Mouse (Mus musculus): ENCODE measurements around the gene Rufy3. TPM values are rescaled to one million over a fixed set of nuclear protein-coding genes. Genes with fewer than 3 reads are reported as not detected.

Rufy3 gene
- total and polyA plus RNA-seq, 3 experiments = 13.6 to 22.3 (median 17.4) TPM

DNA sequence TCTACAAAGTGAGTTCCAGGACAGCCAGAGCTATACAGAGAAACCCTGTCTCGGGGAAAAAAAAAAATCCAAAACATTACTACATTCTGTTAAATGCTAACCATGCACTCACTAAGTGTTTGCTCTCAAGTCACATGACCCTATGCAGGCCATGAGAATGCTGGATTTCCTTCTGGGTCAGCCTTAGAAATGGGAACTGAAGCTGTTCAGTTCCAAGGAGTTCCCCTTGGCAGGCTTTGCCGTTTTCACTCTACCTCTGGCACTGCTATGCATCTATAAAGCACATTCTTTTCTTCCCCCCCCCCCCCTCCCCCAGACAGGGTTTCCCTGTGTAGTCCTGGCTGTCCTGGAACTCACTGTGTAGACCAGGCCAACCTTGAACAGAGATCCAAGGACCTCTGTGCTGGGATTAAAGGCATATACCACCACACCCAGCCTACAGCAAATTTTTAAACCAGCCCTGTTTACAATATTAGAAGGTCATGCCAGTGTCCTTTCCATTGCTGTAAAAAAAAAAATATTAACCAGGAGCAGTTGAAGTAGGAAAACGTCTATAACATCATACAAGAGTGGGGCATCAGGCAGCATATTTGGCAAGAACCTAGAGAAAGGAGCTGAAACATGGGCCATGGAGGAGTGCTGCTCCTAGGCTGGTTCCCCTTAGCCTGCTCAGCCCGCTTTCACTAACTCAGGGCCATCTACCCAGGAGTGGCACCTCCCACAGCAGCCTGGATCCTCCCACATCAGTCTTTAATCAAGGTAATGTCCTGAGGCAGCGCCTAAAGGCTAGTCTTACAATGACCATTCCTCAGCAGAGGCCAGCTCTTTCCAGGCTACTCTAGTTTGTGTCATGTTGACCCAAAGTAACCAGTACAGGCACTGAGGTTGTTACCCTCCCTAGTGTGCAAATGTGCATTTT, 31.0 kb downstream of the Rufy3 start:
- H3K36me3 ChIP-seq (replicated peaks in 1 of 2; ENCODE audit: control insufficient read depth in 1 of 2, insufficient read depth in 1 of 2, low read length in 1 of 2) = peaks cover 2 to 54% of the 10 kb centered on the region in 2 experiments
- dilution Hi-C loops (cut with MboI; ENCODE audit: extremely low pct_ligation_motif_present, extremely low pct_unique_long_range_greater_than_20kb, low sequenced_read_pairs) (no loop called here), in situ Hi-C loops (cut with MboI; ENCODE audit: low pct_ligation_motif_present, low pct_unique_long_range_greater_than_20kb, low sequenced_read_pairs) (no loop called here)
- no peak overlapping the region for H3K9ac ChIP-seq (ENCODE audit: insufficient read depth, low read depth)
- no peaks in the 10 kb centered on the region for H3K9me3 ChIP-seq (replicated peaks; ENCODE audit: low read length)
- no peak for DNase-seq (ENCODE audit: extremely low read depth)
- H3K4me2 ChIP-seq (ENCODE audit: insufficient read depth, low read depth, poor library complexity, severe bottlenecking) = no peak overlapping the region
- H3K27me3 ChIP-seq (replicated peaks) = no peaks in the 10 kb centered on the region
- TF ChIP-seq ZC3H11A (IDR thresholded peaks at IDR 0.05; ENCODE audit: low read depth, low read length) (no peak), ZNF384 (IDR thresholded peaks at IDR 0.05; ENCODE audit: low read depth, low read length) (no peak), POLR2AphosphoS2 (IDR thresholded peaks at IDR 0.05; ENCODE audit: low read depth, low read length) (no peak), MAX (IDR thresholded peaks at IDR 0.05; ENCODE audit: low read length) (no peak), NELFE (IDR thresholded peaks at IDR 0.05; ENCODE audit: low read depth, low read length) (no peak), UBTF (IDR thresholded peaks at IDR 0.05; ENCODE audit: low read depth, low read length) (no peak), MXI1 (IDR thresholded peaks at IDR 0.05; ENCODE audit: low read depth, low read length) (no peak), CHD2 (IDR thresholded peaks at IDR 0.05; ENCODE audit: low read length) (no peak), NRF1 (IDR thresholded peaks at IDR 0.05; ENCODE audit: low read depth, low read length) (no peak), JUN (IDR thresholded peaks at IDR 0.05; ENCODE audit: insufficient read depth, low read depth, low read length) (no peak), USF1 (IDR thresholded peaks at IDR 0.05; ENCODE audit: low read depth, low read length) (no peak), POLR2A (IDR thresholded peaks at IDR 0.05; ENCODE audit: low read depth, low read length) (no peak), USF2 (conservative IDR thresholded peaks at IDR 0.05; ENCODE audit: low read depth, low read length) (no peak), ZMIZ1 (IDR thresholded peaks at IDR 0.05; ENCODE audit: low read depth, low read length) (no peak), E2F4 (IDR thresholded peaks at IDR 0.05; ENCODE audit: insufficient replicate concordance, low read depth, low read length) (no peak), MYC (IDR thresholded peaks at IDR 0.05; ENCODE audit: low read depth, low read length) (no peak), GABPA (IDR thresholded peaks at IDR 0.05; ENCODE audit: insufficient replicate concordance, low read depth, low read length) (no peak), PAX5 (IDR thresholded peaks at IDR 0.05; ENCODE audit: low read length) (no peak)
- H3K79me2 ChIP-seq (replicated peaks; ENCODE audit: control insufficient read depth, extremely low read depth, insufficient read depth, poor library complexity, severe bottlenecking) = peaks cover under 1% of the 10 kb centered on the region; the same call in 1 of the 2 replicates
- H3K4me1 ChIP-seq (ENCODE audit: control insufficient read depth in 1 of 2, insufficient read depth in 2 of 2) = peaks cover 0 to 8% of the 10 kb centered on the region in 2 experiments; a peak in 2 of 4 replicates
- H3K27ac ChIP-seq (ENCODE audit: insufficient read depth, low read depth) = no peak overlapping the region
- no peak overlapping the region for H3K4me3 ChIP-seq (replicated peaks in 1 of 3; ENCODE audit: low read depth in 2 of 3, low read length in 2 of 3, poor library complexity in 1 of 3)

DNA sequence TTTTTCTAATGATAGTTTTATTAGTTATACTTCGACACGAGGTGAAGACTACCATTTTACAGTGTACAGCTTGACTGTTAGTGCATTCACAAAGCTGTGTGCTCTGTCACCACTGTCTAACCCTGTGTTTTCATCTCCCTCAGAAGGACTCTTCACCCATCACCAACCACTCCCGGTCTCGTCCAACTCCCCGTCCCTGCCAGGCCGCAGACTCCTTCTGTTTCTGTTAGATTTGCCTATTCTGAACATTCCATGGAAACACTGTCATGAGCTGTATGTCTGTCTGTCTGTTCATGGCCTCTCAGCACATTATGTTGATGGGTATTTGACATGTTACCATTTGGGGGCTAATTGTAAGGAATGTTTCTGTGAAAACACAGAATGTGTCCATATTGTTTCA, 34.1 kb downstream of the Rufy3 start:
- Histone ChIP-seq H3K27me3 (replicated peaks) (no peaks in the 10 kb centered on the region), H3K9me3 (replicated peaks; ENCODE audit: low read length) (no peaks in the 10 kb centered on the region), H3K9ac (ENCODE audit: insufficient read depth, low read depth) (no peak overlapping the region), H3K79me2 (replicated peaks; ENCODE audit: control insufficient read depth, extremely low read depth, insufficient read depth, poor library complexity, severe bottlenecking) (peaks cover 6% of the 10 kb centered on the region), H3K36me3 (replicated peaks in 1 of 2; ENCODE audit: control insufficient read depth in 1 of 2, insufficient read depth in 1 of 2, low read length in 1 of 2) (peaks cover 2 to 35% of the 10 kb centered on the region in 2 experiments), H3K4me2 (ENCODE audit: insufficient read depth, low read depth, poor library complexity, severe bottlenecking) (no peak overlapping the region), H3K4me1 (ENCODE audit: control insufficient read depth in 1 of 2, insufficient read depth in 2 of 2) (peaks cover 2 to 20% of the 10 kb centered on the region in 2 experiments; a peak in 3 of 4 replicates), H3K4me3 (replicated peaks in 1 of 3; ENCODE audit: low read depth in 2 of 3, low read length in 2 of 3, poor library complexity in 1 of 3) (no peak overlapping the region), H3K27ac (ENCODE audit: insufficient read depth, low read depth) (no peak overlapping the region)
- in situ Hi-C loops (cut with MboI; ENCODE audit: low pct_ligation_motif_present, low pct_unique_long_range_greater_than_20kb, low sequenced_read_pairs) (no loop called here), dilution Hi-C loops (cut with MboI; ENCODE audit: extremely low pct_ligation_motif_present, extremely low pct_unique_long_range_greater_than_20kb, low sequenced_read_pairs) (no loop called here)
- TF ChIP-seq POLR2AphosphoS2 (IDR thresholded peaks at IDR 0.05; ENCODE audit: low read depth, low read length) = no peak
- no peak for TF ChIP-seq ETS1 (conservative IDR thresholded peaks at IDR 0.05; ENCODE audit: low read depth, low read length)
- TF ChIP-seq E2F4 (IDR thresholded peaks at IDR 0.05; ENCODE audit: insufficient replicate concordance, low read depth, low read length) = no peak
- TF ChIP-seq SIN3A (IDR thresholded peaks at IDR 0.05; ENCODE audit: low read length) = no peak
- no peak for TF ChIP-seq USF2 (conservative IDR thresholded peaks at IDR 0.05; ENCODE audit: low read depth, low read length)
- TF ChIP-seq MXI1 (IDR thresholded peaks at IDR 0.05; ENCODE audit: low read depth, low read length) = no peak
- no peak for TF ChIP-seq RAD21 (IDR thresholded peaks at IDR 0.05; ENCODE audit: low read depth, low read length)
- TF ChIP-seq CHD1 (IDR thresholded peaks at IDR 0.05; ENCODE audit: low read depth, low read length) = no peak
- no peak for TF ChIP-seq RCOR1 (conservative IDR thresholded peaks at IDR 0.05; ENCODE audit: low read depth, low read length)
- TF ChIP-seq PAX5 (IDR thresholded peaks at IDR 0.05; ENCODE audit: low read length) = no peak
- no peak for DNase-seq (ENCODE audit: extremely low read depth)

Measured in CH12.LX (cell line).